Mouse (Mus musculus) kidney, embryonic 15.5 days (tissue): ENCODE data around the gene Cfap70. TPM values are rescaled to one million over a fixed set of nuclear protein-coding genes. Genes with fewer than 3 reads are reported as not detected.

Experiments
- ATAC-seq: fragments of 200-750 bp; cut with Nextera tagmentation; replicated peaks from 2 replicates; pipeline ENCODE4 v1.8.0; 2017; ENCODE audit warnings: moderate TSS enrichment; ENCODE audit not compliant: low FRiP score
- H3K27ac ChIP-seq: fragments of 300-500 bp; sonication (generic); 2 replicates; pipeline ENCODE4 v1.5.1; 2015; ENCODE audit warnings: mild to moderate bottlenecking, inconsistent platforms
- H3K27me3 ChIP-seq: fragments of 300-500 bp; sonication (generic); 2 replicates; pipeline ENCODE4 v1.6.1; 2015; ENCODE audit warnings: inconsistent platforms
- H3K36me3 ChIP-seq: fragments of 300-500 bp; sonication (generic); 2 replicates; pipeline ENCODE4 v1.6.1; 2015; ENCODE audit warnings: inconsistent platforms
- H3K4me1 ChIP-seq: fragments of 300-500 bp; sonication (generic); 2 replicates; pipeline ENCODE4 v1.6.1; 2015; ENCODE audit warnings: inconsistent platforms
- H3K4me2 ChIP-seq: fragments of 300-500 bp; sonication (generic); 2 replicates; pipeline ENCODE4 v1.6.1; 2015; ENCODE audit warnings: moderate library complexity, mild to moderate bottlenecking, inconsistent platforms
- H3K4me3 ChIP-seq: fragments of 300-500 bp; sonication (generic); replicated peaks from 2 replicates; pipeline ENCODE4 v1.5.1; 2015; ENCODE audit warnings: mild to moderate bottlenecking, inconsistent platforms
- H3K9ac ChIP-seq: fragments of 300-500 bp; sonication (generic); 2 replicates; pipeline ENCODE4 v1.6.1; 2015; ENCODE audit warnings: mild to moderate bottlenecking, inconsistent platforms
- H3K9me3 ChIP-seq: fragments of 300-500 bp; sonication (generic); replicated peaks from 2 replicates; pipeline ENCODE4 v1.6.1; 2016; ENCODE audit warnings: inconsistent platforms
- WGBS: fragments of 180-500 bp; shearing (Covaris S2); methylation state at CpG from one replicate; pipeline ENCODE4 v1.1.7; 2015; ENCODE audit warnings: mixed read lengths; 5-methylcytosine and 5-hydroxymethylcytosine counted together
- polyA plus RNA-seq: library from polyadenylated mRNA; unstranded; fragments of >200 nt; fragmentation: Nextera tagmentation; extraction: Ambion mirVana; gene quantifications from 2 replicates; pipeline ENCODE4 v1.2.1, GENCODE M21; 2015

The Cfap70 gene
- polyA plus RNA-seq, 1 experiment from 2014 or later: 0.82 TPM

DNA sequence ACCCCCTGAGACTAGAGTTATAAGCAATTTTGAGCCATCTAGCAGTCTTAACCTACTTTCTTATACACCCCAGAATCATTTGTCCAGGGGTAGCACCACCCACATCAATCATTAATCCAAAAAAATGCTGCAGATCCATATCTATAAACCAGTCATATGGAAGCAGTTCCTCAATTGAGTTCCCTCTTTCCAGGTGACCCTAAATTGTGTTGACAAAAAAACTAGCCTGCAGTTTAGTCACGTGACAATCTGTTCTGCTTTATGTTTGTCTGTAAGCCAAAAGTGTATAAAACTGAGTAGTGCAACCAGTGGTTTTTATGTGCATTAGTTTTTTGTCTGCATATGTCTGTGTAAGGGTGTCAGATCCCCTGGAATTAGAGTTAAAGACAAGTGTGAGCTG lies 80.2 kb downstream of the Cfap70 start:
- Histone ChIP-seq H3K36me3 (peaks cover 86% of the 10 kb centered on the region), H3K27me3 (no peaks in the 10 kb centered on the region), H3K9ac (no peak overlapping the region), H3K9me3 (no peaks in the 10 kb centered on the region), H3K4me3 (no peak overlapping the region), H3K27ac (no peak overlapping the region), H3K4me2 (no peak overlapping the region), H3K4me1 (no peaks in the 10 kb centered on the region)
- ATAC-seq: no peak
- WGBS: 83% methylated on average over 1 of the region's 1 CpGs

DNA sequence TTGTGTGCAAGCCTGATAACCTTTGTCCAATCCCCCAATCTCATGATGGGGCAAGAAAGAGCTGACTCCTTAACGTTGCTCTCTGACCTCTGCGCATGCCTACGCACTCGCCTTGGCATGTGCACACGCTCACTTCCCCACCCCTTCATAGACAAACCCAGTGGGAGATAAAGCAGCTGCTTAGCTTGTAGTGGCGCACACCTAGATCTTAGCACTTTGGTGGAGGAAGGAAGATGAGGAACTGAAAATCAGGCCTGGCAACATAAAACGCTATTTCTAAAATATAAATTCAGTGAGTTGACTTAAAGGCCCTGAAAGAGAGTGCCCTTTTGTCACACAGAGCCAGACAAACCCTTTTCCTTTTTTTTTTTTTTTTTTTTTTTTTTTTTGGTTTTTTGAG lies 81.2 kb downstream of the Cfap70 start:
- no peaks in the 10 kb centered on the region for H3K27me3 ChIP-seq
- no peak overlapping the region for H3K9ac ChIP-seq
- no peak for ATAC-seq
- WGBS: 83% methylated on average over 7 of the region's 7 CpGs
- H3K4me3 ChIP-seq: no peak overlapping the region
- H3K27ac ChIP-seq: no peak overlapping the region
- peaks cover 86% of the 10 kb centered on the region for H3K36me3 ChIP-seq
- H3K9me3 ChIP-seq: no peaks in the 10 kb centered on the region
- no peaks in the 10 kb centered on the region for H3K4me1 ChIP-seq
- no peak overlapping the region for H3K4me2 ChIP-seq

DNA sequence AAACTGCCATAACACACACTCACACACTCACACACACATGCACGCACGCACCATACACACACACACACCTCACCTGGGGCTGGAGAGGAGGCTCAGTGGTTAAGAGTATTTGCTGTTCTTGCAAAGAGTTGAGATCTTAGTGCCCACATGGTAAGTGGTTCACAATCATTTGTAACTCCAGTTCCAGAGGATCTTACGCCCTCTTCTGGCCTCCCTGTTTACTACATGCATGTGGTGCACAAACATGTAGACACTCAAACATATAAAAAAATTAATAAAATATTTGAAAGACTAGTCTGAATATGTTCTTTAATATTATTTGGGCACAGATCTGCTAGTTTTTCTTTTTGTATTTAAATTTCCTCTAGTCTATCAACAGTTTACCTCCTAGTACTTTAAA lies 83.8 kb downstream of the Cfap70 start:
- Histone ChIP-seq H3K4me2 (no peak overlapping the region), H3K36me3 (peaks cover 88% of the 10 kb centered on the region), H3K27me3 (no peaks in the 10 kb centered on the region), H3K4me1 (no peaks in the 10 kb centered on the region), H3K4me3 (no peak overlapping the region), H3K27ac (no peak overlapping the region), H3K9ac (no peak overlapping the region), H3K9me3 (no peaks in the 10 kb centered on the region)
- 93% methylated on average over 3 of the region's 3 CpGs for WGBS
- ATAC-seq: no peak

DNA sequence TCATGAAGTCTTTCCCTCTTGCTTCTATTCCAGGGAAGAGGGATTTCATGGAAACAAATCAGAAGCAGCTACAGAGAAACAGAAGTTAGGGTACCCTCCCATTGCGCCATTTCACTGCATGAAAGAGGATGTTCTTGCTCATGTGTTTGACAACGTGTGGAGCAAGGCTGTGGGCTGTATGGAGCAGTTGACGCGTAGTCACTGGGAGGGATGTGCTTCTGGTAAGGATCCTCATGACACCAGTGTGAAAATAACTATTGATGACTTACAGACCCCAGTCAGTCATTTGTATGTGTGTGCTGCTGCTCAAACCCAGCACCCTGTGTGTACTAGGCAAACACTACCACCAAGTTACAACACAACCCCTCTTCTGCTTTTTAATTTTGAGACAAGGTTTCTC lies 88.8 kb downstream of the Cfap70 start:
- Histone ChIP-seq H3K4me1 (no peaks in the 10 kb centered on the region), H3K27ac (no peak overlapping the region), H3K9me3 (no peaks in the 10 kb centered on the region), H3K4me2 (no peak overlapping the region), H3K4me3 (no peak overlapping the region), H3K27me3 (no peaks in the 10 kb centered on the region), H3K9ac (no peak overlapping the region), H3K36me3 (peaks cover 95% of the 10 kb centered on the region)
- 93% methylated on average over 4 of the region's 4 CpGs for WGBS
- ATAC-seq: no peak

DNA sequence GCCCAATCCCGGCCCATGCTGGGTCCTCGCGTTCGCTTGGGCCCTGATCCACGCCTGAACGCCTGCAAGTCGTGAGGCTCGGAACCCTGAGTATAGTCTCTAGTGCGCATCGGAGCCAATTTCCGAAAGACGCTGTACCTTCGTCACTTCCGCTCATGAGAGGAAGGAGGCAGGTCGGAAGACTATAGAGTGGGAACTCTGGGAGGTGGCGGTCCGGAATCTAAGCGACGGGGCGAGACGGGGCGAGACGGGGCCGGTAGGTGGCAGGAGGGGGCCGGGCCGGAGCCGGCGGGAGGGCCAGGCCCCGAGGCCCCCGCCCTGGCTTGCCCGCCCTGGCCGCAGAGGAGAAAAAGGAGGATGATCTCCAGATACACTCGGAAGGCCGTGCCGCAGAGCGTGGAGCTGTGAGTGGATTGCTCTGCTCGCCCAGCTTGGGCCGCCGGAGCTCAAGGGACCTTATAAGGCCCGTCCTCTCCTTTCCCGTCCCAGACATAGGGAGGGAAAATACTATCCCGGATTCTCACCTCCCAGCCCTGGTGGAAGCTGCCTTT lies 104.0 kb downstream of the Cfap70 start, which contains the start of the genes Ecd and Fam149b:
Gene Ecd (minus strand): TSS at position 131 of the 551 bp plus-strand sequence.
Gene Fam149b (plus strand): TSS at position 172 of the 551 bp plus-strand sequence.
- peak within 1 kb of the TSS; percentile 97 for H3K27ac ChIP-seq
- H3K9me3 ChIP-seq: no peaks in the 10 kb centered on the region
- WGBS: under 1% methylated on average over 42 of the region's 42 CpGs
- H3K4me2 ChIP-seq: peak within 1 kb of the TSS; percentile 77
- peaks cover 37% of the 10 kb centered on the region for H3K36me3 ChIP-seq
- H3K27me3 ChIP-seq: no peaks in the 10 kb centered on the region
- ATAC-seq: peak; percentile 98
- H3K9ac ChIP-seq: peak within 1 kb of the TSS; percentile 97
- peak within 1 kb of the TSS; percentile 91 for H3K4me3 ChIP-seq
- H3K4me1 ChIP-seq: peaks cover 23% of the 10 kb centered on the region

DNA sequence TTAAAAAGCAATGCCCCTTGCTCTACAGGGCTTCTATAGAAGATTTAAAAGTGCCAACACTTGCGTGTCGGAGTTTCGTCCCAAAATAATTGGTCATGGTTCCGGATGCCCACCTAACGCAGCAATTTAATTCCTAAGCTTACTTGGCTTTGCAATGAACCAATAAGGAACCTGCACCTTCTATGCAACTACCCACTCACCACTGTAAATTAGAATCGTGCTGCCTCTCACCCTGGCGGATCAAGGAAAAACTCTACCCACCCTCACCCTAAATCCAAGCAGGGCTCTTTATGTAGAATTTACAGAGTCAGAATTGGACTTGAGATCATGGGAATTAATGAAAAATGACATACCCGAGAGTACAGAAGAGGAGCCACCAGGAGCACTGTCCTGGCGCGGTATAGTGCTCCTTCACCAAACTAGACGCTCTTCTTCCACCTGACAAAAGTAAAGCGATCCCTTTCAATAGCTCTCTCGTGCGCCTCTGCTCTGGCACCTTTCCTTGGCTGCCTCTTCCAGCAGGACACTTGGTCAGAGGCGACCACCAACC lies 104.5 kb downstream of the Cfap70 start:
- Histone ChIP-seq H3K9me3 (no peaks in the 10 kb centered on the region), H3K9ac (peak overlapping the region; percentile 97), H3K27me3 (no peaks in the 10 kb centered on the region), H3K27ac (peak overlapping the region; percentile 97), H3K4me1 (peaks cover 23% of the 10 kb centered on the region), H3K4me3 (peak overlapping the region; percentile 91), H3K36me3 (peaks cover 36% of the 10 kb centered on the region), H3K4me2 (peak overlapping the region; percentile 77)
- peak; percentile 70 for ATAC-seq
- 2% methylated on average over 15 of the region's 15 CpGs for WGBS

DNA sequence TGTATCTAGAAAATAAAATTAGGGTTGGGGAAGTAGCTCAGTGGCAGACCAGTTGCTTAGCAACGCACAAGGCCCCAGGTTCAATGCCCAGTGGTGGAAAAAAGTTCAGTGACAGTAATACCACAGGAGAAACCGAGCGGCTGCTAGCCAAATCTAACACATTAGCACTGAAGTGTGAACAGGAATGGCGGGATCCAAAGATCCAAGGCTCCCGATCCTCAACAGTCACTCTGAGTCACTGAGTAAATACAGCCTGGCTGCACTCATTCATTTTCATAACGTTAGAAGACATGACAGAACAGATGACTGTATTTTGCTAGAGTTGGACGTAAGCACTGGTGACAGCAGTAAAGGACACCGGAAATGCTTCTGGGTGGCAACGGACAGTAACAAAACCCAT lies 106.1 kb downstream of the Cfap70 start:
- no peak overlapping the region for H3K4me2 ChIP-seq
- 83% methylated on average over 9 of the region's 9 CpGs for WGBS
- H3K4me1 ChIP-seq: peaks cover 23% of the 10 kb centered on the region
- H3K27ac ChIP-seq: no peak overlapping the region
- no peak overlapping the region for H3K9ac ChIP-seq
- peaks cover 45% of the 10 kb centered on the region for H3K36me3 ChIP-seq
- H3K9me3 ChIP-seq: no peaks in the 10 kb centered on the region
- ATAC-seq: no peak
- H3K4me3 ChIP-seq: no peak overlapping the region
- H3K27me3 ChIP-seq: no peaks in the 10 kb centered on the region

Other genes with a start within 250 kb of the Cfap70 start
- 0.21 TPM in 1 of 2 replicates, not detected in the other for gene Kcnk16, start 183.0 kb downstream of the Cfap70 start, polyA plus RNA-seq
- 17.4 and 18.2 TPM in 2 replicates for gene Nudt13, start 157.5 kb downstream of the Cfap70 start, polyA plus RNA-seq
- 54.4 and 61.5 TPM in 2 replicates for gene Ecd, start 104.1 kb downstream of the Cfap70 start, polyA plus RNA-seq
- 34.5 and 40.0 TPM in 2 replicates for gene Fam149b, start 104.1 kb downstream of the Cfap70 start, polyA plus RNA-seq
- 180 and 183 TPM in 2 replicates for gene Dnajc9, start 63.3 kb downstream of the Cfap70 start, polyA plus RNA-seq
- gene Mrps16, start 58.6 kb downstream of the Cfap70 start, polyA plus RNA-seq: 96.5 and 97.3 TPM in 2 replicates
- 38.3 and 39.9 TPM in 2 replicates for gene Anxa7, start 27.9 kb upstream of the Cfap70 start, polyA plus RNA-seq
- gene Mss51, start 44.7 kb upstream of the Cfap70 start, polyA plus RNA-seq: 0.63 and 1.0 TPM in 2 replicates
- gene Ppp3cb, start 94.3 kb upstream of the Cfap70 start, polyA plus RNA-seq: 43.1 and 44.1 TPM in 2 replicates
- 8.4 and 8.9 TPM in 2 replicates for gene Usp54, start 188.8 kb upstream of the Cfap70 start, polyA plus RNA-seq
- gene Myoz1, start 204.3 kb upstream of the Cfap70 start, polyA plus RNA-seq: 3.2 and 5.9 TPM in 2 replicates
- 2.2 and 3.3 TPM in 2 replicates for gene Synpo2l, start 216.1 kb upstream of the Cfap70 start, polyA plus RNA-seq
- 98.3 and 106 TPM in 2 replicates for gene Sec24c, start 222.1 kb upstream of the Cfap70 start, polyA plus RNA-seq
- gene Fut11, start 242.7 kb upstream of the Cfap70 start, polyA plus RNA-seq: 28.5 and 29.2 TPM in 2 replicates